Mouse (Mus musculus): ENCODE data around the gene Lrrc20.

Gene Lrrc20

DNA sequence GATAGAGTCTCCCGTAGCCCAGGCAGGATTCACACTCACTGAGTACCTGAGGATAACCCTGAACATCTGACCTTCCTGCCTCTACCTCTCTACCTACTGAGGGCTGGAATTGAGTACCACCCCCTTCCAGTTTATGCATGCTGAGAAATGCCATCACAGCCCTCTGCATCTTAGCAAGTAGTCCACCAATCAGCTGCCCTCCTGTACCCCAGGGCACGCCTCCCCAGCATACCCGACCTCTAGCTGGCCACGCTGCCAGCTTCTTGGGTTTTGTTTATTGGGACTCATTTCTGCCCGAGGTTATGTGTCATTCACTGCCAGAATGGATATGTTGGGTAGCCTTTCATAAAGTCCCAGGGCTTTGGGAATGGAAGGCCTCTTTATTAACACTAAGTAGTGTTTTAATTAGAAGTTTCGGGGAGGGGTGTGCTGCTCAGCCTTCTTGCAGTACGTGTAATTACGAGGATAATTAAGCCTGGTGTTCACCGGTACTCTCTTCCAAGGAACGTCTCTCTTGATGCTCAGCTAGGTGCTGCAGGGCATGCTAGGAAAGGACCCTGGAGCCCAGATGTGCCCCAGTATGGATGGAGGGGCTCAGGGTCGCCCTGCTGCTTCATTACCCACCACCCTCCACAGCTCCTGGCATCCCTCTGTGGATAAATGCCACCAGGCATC is 36.8 kb downstream of the Lrrc20 start:
- DNase-seq (ENCODE audit: low read depth, low spot score), result no peak

DNA sequence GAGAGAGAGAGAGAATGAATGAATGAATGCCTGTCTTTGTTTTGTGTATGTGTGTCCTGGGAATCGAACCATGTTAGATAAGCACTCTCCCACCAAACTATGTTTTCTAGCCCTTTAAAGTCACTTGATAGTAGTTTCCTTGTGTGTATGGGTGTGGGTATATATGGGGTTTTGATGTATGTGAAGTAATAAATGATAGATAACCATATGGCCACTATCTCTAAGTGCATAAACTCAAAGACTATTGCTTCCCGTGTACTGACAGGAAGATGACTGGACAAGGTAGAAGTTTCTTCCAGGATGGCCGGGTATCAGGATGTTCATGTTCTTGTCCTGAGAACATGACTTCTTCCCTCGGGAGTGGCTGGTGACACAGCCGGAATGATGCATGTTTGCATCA is 41.3 kb downstream of the Lrrc20 start:
- DNase-seq (ENCODE audit: low read depth, low spot score), result no peak

DNA sequence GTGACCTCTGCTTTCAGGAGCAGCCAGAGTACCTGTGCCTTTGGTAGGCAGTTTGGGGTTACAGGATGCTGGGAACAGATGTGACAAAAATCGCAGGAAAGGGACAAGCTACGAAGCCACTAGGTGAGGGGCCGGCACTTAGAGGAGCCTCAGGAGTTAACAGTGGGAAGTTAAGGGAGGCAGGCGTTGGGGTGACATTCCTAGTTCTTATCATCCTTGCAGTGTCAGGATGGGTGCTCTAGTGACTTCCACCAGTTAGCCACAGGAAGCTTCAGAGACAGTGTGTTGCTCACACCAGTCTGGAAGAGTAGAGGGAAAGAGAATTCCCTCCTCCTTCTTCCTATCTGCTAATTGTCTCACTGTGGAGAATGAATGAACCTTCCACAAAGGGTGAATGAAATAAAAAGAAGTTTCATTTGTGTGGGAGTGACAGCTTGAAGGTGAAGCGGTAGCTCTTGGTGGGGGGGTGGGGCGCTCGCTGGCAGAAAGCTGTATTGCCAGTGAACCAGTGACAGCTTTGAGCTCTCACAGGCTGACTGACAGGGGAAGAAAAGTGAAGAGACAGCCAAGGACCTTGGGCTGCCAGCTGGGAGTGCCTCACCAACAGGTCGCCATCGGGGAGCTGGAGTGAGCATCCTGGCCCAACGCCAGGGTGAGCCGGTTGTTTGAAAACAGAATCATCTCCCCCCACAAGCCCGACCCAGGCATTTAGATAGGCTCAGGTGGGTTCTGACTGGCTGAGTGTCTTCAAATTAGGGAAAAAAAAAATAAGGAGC is 41.9 kb downstream of the Lrrc20 start:
- no peak for DNase-seq (ENCODE audit: low read depth, low spot score)

DNA sequence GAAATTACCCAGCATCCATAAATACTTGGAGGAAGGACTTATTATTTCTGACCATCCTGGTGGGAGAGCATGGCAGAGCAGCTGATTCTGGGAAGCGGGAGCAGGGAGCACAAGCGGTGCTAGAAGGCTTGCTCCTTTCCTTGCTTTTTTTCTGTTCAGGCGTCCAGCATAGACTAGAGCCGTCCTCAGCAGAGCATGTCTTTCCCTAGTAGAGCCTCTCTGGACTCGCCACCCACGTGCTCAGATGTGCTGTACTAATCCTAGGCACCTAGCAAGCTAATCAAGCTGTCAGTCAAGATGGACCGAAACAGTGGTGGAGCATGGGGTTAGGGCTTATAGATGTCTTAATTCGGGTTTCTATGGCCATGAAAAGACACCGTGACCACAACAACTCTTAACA is 42.7 kb downstream of the Lrrc20 start:
- no peak for DNase-seq (ENCODE audit: low read depth, low spot score)

DNA sequence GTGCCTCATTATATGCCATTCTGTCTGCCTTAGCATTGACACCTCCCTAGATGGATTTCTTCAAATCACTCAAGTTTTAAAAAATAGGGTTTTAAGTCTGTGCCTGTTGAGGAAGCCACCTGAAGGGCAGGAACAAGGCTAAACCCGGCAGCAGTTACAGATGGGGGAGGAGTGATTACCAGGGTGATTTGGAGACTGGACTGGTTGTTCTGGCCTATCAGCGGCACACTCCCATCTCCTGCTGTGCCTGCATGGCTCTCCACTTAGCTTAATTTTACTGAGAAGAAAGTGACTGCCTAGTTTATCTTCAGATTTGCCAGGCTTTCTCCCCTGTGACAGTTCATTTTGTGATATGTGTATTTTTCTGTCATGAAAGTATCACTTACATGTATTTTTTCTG is 43.9 kb downstream of the Lrrc20 start:
- DNase-seq (ENCODE audit: low read depth, low spot score), result no peak

DNA sequence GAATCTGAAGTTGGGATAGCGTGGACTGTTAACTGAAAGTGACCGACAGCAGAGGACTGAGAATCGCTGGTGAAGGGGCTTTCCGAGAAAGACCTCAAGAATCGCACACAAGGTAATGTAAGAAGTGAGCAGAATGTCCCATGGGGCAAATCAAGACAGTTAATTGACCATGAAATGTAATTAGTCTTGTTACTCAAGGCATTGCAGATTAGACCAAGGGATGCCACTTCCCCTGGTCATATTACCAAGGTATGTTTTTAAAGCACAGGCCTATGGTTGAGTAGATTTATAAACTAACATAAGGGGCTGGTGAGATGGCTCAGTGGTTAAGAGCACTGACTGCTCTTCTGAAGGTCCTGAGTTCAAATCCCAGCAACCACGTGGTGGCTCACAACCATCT is 45.1 kb downstream of the Lrrc20 start:
- DNase-seq (ENCODE audit: low read depth, low spot score), result no peak

DNA sequence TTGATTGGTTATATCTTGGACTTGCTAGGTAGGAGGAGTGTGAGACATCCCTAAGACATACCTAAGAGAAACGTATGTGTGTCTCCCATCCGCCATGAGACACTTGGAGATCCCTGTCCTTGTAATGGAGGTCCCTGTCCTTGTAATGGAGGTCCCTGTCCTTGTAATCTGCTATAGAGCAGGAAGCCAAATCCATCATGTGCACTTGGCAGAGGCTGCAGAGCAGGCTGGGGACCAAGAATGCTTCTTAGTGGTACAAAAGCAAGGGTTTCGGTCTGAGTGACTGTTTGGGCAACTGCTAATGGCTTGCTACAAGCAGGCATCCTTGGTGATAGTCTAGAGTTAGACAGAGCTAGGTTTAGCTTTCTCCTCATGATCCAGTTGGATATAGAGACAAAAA is 55.3 kb downstream of the Lrrc20 start:
- DNase-seq (ENCODE audit: low read depth, low spot score), result no peak

DNA sequence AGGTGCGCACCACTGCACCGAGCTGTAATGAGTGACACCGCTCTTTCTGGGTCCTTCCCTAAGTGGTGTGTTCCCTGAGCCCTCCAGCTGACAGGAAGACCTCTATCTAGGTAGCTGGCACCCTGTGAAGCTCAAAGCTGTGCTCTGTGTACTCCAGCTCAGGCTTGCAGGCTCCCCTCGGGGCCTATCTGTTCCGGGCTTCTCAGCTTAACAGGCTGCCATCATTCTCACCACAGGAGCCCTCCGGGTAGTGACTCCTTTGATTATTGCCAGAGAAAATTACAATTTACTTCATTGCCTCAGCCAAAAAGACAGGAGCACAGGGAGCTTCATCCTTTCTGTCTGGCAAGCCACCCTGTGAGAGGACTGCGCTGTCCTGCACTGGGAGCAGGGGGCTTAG is 57.7 kb downstream of the Lrrc20 start:
- DNase-seq (ENCODE audit: low read depth, low spot score), result peak; percentile 31

DNA sequence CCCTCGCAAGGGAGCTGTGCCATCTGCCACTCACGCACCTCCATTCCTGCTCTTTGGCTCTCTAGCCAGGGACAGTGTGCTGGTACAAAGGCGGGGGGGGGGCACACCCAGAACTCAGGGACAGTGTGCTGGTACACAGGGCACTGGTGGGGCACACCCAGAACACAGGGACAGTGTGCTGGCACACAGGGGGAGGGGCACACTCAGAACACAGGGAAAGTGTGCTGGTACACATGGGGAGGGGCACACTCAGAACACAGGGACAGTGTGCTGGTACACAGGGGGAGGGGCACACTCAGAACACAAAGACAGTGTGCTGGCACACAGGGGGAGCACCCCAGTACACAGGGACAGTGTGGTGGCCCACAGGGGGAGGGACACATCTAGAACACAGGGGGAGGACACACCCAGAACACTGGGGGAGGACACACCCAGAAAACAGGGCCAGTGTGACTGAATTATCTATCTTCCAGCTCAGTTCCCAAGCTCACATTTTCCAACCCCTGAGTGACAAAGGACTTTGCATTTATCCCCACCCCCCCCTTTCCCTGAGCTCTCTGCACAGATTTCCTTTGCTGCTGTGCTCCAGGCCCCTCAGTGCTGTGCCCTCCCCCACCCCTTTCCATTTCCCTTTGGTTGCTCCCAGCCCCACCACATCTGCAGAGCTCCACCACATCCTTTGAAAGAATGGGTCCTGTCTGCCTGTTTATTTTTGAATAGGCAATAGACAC is 58.9 kb downstream of the Lrrc20 start:
- peak; percentile 37 for DNase-seq (ENCODE audit: low read depth, low spot score)

DNA sequence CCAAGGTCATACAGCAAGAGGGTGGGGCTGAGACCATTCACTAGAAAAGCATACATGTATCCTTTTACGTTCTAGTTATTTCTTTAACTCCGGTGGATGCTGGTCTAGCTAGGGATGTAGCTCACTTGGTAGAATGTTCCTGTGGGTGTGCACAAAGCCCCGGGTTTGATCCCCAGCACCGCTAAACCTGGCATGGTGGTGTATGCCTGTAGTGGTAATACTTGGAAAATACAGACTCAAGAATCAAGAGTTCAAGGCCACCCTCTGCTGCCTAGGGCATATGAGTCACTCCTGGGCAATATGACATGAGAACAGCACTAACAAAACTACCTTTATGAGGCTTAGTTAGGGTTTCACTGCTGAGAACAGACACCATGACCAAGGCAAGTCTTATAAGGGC is 59.8 kb downstream of the Lrrc20 start:
- DNase-seq (ENCODE audit: low read depth, low spot score), result no peak

DNA sequence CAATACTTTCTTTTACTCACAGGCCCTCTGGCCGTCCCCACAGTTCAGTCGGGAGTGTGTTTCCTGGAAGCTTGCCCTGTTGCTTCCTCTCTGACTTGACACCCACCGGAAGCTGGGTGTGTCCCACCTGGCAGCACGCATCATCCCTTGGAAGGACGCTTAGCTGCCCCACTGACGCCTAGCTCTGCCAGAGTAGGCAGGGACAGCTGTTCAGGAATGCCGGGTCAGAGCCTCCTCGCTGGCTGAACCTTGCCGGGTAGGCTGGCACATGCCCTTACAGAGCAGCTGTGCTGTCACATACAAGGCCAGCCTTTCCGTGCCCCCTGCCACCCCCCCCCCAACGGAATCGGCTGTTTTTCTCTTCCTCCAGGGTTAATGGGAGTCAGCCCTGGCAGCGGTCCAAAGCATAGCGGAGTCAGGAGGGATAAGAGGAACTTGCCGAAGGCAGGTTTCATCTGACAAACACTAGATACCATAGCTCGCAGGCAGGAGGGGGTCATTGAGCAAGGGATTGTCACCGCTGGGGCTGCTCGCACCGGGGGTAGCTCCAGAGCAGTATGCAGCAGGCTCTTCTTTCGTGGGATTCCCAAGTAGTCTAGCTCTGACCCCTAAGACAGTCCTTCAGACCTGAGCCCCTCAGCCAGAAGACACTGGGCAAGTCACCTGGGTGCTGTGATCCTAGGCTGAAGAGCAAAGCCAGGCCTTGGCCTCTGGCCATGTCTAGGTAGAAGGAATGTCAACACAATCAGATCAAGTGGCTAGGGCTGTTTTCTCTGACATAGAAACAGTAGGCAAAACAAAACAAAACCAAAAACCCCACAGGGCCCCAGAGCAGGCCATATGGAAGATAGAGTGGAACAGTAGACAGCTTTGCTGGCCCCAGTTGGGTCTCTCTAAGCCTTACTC is 60.8 kb downstream of the Lrrc20 start:
- no peak for DNase-seq (ENCODE audit: low read depth, low spot score)

DNA sequence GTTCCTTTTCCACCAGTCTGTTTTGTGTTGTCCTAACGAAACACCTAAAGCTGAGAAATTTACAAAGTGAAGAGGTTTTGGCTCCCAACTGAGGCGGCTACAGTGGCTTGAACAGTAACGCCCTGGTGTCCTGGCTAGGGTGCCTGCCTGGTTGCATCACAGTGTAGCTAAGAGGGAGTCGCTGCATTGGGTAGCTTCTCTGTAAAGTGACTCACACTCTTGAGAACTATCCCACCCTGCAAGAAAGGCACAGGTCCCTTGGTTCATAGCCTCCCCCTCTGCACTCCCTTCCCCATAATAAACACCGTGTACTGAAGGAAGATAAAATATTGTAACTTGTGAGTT is 61.4 kb downstream of the Lrrc20 start:
- DNase-seq (ENCODE audit: low read depth, low spot score), result no peak

DNA sequence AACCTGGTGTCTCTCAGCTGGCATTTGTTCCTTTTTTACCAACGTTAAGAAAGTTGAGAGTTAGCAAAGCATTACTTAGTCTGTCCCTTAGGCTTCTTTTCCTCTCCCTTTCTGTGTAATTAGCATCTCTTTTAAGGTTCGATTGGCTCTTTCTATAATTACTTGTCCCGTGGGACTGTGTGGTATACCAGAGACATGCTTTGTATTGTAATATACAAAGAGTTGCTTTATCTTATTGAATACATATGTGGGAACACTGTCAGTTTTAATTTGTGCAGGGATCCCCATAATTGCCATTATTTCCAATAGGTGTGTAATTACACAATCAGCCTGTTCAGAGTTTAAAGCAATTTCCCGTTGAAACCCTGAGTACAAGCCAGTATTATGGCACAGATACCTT is 62.8 kb downstream of the Lrrc20 start:
- DNase-seq (ENCODE audit: low read depth, low spot score), result no peak

DNA sequence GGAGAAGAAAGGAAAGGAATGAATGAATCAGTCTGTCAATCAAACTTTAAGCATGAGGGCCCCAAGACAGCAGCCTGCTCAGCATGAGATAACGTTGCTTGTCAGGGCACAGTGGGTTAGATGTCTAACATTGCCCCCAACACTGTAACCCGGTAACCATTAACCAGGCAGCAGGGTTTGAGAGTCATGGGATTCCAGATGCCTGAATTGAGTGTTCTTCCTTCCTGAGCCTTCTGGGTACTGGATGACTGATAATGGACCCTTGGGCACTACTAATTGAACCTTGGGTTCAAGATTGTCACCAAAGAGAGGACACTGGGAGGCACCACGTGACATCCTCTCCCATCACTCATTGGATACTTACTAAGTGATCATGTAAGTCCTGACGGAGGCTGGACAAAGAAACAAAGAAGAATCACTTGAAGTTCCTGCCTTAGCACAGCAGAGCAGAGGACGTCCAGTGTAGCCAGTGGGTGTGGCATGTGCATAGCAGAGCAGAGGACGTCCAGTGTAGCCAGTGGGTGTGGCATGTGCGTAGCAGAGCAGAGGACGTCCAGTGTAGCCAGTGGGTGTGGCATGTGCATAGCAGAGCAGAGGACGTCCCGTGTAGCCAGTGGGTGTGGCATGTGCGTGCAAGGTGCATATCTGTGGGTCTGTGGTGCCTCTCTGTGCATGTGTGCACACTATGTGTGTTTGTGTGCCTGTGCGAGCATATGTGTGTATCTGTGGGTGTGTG is 68.7 kb downstream of the Lrrc20 start:
- no peak for DNase-seq (ENCODE audit: low read depth, low spot score)

DNA sequence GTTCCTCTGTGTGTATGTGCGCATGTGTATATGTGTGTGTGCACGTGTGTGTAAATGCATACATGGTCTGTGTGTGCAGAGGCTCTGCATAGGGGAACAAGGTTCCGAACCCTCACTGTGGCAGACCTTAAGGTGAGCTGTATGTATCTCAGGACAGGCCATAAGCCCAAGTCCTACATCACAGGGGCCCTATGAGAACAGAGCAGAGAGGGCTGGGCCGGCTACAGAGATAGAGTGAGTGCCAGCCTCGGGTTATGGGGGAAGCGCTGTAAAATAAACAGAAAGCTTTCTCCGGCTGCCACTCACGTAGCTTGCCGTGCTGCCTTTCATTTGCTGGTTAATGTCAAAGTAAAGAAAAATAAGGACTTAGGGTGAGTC is 69.3 kb downstream of the Lrrc20 start:
- no peak for DNase-seq (ENCODE audit: low read depth, low spot score)

DNA sequence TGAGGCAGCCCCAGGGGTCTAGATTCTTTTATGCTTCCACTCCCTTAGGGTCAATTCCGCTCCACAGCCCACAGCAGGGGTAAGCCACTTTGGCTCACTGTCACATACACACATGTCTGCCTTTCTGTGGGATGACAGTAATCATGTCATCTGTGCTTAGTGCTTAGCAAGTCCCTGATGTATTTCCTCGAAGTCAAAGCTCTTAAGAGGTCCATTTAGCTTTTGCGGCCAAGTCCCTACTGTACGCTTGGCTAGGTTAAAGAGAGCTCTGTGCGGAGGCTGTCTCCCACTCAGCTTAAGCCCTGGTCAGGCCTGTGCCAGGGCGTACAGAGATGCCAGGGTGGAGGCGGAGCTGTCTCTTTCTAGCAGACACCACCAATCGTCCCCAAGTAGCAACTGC is 74.5 kb downstream of the Lrrc20 start:
- DNase-seq (ENCODE audit: low read depth, low spot score), result no peak

DNA sequence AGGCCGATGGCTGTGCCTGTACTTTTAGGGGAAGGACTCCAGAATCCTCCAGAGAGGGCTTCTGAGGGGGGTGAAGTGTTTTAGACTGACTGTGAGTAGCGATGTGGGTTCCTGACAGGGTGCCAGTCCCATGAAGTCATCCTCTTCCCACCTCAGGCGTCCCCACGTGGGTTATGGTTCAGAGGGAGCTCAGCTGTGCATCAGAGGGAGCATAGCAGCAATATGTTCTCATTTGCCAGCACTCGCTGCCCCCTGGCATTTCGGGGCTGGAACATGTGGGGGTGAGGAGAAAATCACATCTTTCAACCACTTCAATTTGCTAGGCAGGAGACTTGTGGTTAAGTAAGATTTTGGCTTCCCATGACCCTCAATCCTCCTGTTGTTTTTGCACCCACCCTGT is 79.6 kb downstream of the Lrrc20 start:
- no peak for DNase-seq (ENCODE audit: low read depth, low spot score)

DNA sequence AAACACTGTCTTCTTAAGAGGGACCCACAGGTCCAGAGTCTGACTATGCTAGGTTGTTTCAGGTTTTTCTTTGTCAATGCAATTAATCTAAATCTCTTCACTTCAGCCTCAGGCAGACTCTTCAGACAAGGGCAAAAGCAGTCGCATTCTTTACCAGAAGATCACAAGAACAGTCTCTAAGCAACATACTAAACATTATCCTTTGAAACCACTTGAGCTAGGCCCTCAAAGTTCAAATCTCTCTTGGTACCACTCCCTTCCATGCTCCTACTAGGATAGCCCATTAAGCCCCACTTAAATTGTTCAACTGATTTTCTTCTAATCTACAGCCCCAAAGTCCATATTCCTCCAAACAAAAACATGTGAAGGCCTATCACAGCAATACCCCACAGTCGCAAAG is 83.0 kb downstream of the Lrrc20 start:
- DNase-seq (ENCODE audit: low read depth, low spot score), result no peak

DNA sequence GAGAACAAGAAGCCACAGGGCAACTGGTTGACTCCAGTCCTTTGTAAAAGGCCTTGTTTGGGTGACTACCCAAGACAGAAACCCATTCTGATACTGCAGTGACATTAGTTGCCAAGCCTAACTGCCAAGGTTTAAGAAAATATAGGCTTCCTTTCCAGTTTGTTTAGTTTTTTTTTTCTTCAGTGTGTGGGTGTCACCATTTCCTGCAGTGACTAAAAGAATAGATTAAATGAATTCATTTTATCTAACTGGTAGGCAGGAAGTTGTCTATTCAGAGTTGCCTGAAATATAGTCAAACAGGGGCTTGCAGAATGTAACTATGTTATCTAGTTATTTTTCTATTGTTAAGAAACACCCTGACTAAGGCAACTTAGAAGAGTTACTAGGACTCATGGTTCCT is 83.9 kb downstream of the Lrrc20 start:
- no peak for DNase-seq (ENCODE audit: low read depth, low spot score)

DNA sequence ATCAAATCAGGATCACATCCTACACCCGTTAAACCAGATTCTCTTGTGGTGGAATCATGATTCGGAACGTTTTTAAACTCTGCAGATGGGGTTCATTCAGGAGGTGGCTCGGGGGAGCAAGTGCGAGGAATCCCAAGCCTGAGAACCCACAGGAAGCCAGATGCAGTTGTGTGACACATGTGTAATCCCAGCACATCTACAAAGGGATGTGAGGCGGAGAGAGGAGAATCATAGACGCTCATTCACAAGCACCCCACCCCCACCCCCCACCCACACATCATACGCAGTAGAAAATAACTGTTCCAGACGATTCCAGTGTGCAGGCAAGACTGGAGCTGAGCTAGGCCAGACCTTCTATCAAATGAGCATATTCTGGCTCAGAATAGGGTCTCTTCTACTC is 87.9 kb downstream of the Lrrc20 start:
- DNase-seq (ENCODE audit: low read depth, low spot score), result no peak

DNA sequence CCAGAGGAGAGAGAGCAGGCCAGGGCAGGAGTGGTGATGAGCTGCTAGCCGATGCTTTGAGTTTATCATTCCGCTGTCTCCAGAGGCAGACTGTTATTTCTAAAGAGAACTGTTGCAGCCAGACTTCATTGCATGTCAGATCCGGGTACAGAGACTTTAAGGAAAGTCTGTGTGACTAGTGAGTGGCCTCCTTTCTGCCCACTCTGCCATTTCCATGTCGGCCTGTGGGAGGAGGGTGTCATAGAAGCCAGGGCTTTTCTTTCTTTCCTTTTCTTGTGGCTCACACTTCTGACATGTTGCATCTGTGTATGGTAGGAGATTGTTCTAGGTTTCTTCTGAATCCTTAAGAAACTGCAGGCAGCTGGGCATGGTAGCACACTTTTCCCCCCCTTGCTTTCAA is 88.8 kb downstream of the Lrrc20 start:
- no peak for DNase-seq (ENCODE audit: low read depth, low spot score)

Data from R1 (cell line).